Mouse (Mus musculus) embryonic fibroblast, embryonic 13.5 days (primary cell): ENCODE results near the gene Plac1. TPM values are rescaled to one million over a fixed set of nuclear protein-coding genes. Genes with fewer than 3 reads are reported as not detected.
"Not testable (repeated sequence)": the region's sequence is repeated elsewhere in the genome, so short reads cannot be mapped to it uniquely, and the experiment has no call there.

ENCODE experiments used
- H3K27ac ChIP-seq: 2 replicates; pipeline ENCODE4 v1.5.1; 2012; ENCODE audit warnings: low read length, control low read depth, inconsistent platforms; ENCODE audit not compliant: insufficient read depth
- H3K4me1 ChIP-seq: 2 replicates; pipeline ENCODE4 v1.6.1; 2011; ENCODE audit warnings: low read length; ENCODE audit not compliant: control insufficient read depth, insufficient read depth
- H3K4me3 ChIP-seq: 2 replicates; pipeline ENCODE4 v1.5.1; 2011; ENCODE audit warnings: mild to moderate bottlenecking, control low read depth, low read length; ENCODE audit not compliant: insufficient read depth
- CTCF ChIP-seq: IDR thresholded peaks from 2 replicates; pipeline ENCODE4 v1.5.1; 2011; ENCODE audit warnings: mild to moderate bottlenecking, control low read depth, low read length, moderate library complexity, borderline replicate concordance; ENCODE audit not compliant: insufficient read depth
- POLR2A ChIP-seq: IDR thresholded peaks from 2 replicates; pipeline ENCODE4 v1.6.1; 2011; ENCODE audit warnings: low read depth, mild to moderate bottlenecking, control low read depth, low read length, moderate library complexity
- polyA plus RNA-seq: library from polyadenylated mRNA; stranded (reverse); fragments of >200 nt; gene quantifications from 2 replicates; pipeline ENCODE4 v1.2.4, GENCODE M21; 2011; ENCODE audit warnings: low read depth; ENCODE audit not compliant: missing spikeins, insufficient read length

The Plac1 gene
- polyA plus RNA-seq, 1 experiment, result 0.44 TPM

DNA sequence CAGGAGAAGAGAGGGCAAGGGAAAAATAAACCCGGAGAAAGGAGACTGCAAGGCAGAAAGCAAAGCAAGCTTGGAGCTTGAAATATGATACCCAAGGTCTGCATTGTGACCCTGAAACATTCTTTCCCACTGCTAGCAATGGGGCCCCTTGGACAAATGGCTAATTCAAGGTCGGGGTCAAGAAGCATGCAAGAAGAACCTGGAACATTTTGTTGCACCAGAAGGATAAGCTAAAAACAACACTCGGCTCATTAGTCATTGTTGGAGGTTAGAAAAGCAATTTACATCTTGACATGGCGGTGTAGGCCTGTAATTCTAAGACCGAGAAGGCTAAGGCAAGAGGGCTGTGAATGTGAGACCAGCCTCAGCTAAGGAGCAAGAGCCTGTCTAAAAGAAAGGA, 200.3 kb downstream of the Plac1 start:
- TF ChIP-seq POLR2A, result no peak
- no peak for TF ChIP-seq CTCF
- Histone ChIP-seq H3K4me3 (no peak overlapping the region), H3K4me1 (no peaks in the 10 kb centered on the region), H3K27ac (no peak overlapping the region)

DNA sequence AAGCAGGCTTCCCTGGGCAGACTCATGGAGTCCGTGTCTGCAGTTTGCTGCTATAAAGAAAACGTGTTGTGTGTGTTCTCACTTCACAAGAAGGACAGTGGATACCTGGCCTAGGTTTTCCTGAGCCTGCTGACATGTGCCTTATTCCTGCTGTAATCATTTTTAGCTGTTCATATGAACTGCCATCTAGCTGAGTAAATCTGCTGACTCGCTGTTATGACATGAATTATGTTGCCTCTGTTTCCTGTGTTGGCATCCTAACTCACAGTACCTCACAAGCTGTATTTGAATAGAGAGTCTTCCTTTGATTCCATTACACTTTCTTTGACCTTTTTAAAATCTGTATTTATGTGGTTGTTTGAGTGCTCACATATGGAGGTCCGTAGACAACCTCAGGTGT, 201.7 kb downstream of the Plac1 start:
- no peak overlapping the region for H3K27ac ChIP-seq
- no peak overlapping the region for H3K4me3 ChIP-seq
- H3K4me1 ChIP-seq, result no peaks in the 10 kb centered on the region
- TF ChIP-seq POLR2A (no peak), CTCF (no peak)

GRCm38 (mm10) chrX:53029559-53029958, 210.4 kb downstream of the Plac1 start:
- Histone ChIP-seq H3K27ac (no peak overlapping the region), H3K4me1 (no peaks in the 10 kb centered on the region), H3K4me3 (no peak overlapping the region)
- TF ChIP-seq POLR2A (no peak), CTCF (no peak)

DNA sequence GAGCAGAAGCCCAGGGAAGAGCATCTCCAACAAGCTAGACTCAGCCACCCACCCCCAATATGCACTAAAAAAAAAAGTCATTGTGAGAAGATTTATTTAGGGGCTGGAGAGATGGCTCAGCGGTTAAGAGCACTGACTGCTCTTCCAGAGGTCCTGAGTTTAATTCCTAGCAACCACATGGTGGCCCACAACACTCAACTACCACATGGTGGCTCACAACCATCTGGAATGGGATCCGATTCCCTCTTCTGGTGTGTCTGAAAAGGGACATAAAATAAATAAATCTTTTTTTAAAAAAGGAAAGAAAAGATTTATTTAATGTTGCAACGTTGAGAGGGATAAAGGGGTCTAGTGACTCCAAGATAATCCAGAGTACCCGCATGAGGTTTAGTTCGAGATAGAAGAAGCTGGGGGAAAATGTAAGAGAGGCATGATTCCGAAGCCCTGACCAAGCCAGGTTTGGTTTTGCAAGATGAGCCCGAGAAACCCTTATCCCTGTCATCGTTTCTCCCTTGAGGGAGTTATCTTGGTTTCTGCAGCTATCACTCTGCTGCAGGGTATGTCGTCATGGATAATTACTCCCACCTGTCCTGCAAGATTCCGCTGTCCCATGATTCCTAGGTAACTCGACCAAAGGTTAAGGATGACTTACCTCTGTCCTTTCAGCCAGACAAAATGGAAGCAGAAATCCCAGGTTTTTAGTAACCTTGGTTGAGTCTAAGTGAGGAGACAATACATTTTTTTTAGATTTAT, 214.3 kb downstream of the Plac1 start:
- H3K4me3 ChIP-seq, result no peak overlapping the region
- TF ChIP-seq POLR2A, result no peak
- TF ChIP-seq CTCF, result no peak
- no peak overlapping the region for H3K27ac ChIP-seq
- no peaks in the 10 kb centered on the region for H3K4me1 ChIP-seq

DNA sequence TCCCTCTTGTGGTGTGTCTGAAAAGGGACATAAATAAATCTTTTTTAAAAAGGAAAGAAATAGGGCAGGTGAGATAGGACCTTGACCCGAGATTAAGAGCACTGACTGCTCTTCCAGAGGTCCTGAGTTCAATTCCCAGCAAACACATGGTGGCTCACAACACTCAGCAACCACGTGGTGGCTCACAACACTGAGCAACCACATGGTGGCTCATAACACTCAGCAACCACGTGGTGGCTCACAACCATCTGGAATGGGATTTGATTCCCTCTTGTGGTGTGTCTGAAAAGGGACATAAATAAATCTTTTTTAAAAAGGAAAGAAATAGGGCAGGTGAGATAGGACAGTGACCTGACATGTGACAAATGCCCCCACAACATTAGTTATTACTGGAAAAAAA, 215.6 kb downstream of the Plac1 start:
- TF ChIP-seq CTCF, result peak; percentile 55; the same call in 1 of the 2 replicates
- not testable (repeated sequence) for H3K4me3 ChIP-seq, H3K4me1 ChIP-seq, H3K27ac ChIP-seq

DNA sequence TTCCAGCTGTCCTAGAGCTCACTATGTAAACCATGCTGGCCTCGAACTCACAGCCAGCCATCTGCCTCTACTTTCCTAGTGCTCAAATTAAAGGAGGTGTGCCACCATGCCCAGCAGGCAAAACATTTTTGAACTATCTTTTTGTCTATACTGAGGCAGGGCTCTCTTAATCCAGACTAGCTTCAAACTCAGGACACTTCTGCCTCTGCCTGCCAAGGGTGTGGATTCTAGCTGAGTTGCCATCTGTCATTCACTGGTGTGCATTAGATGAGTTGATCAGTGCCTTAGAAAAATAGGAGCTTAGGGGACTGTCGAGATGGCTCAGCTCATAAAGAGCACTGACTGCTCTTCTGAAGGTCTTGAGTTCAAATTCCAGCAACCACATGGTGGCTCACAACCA, 216.9 kb downstream of the Plac1 start:
- no peak for TF ChIP-seq POLR2A
- no peak for TF ChIP-seq CTCF
- Histone ChIP-seq H3K27ac (no peak overlapping the region), H3K4me1 (no peaks in the 10 kb centered on the region), H3K4me3 (no peak overlapping the region)

Other genes with a start within 250 kb of the Plac1 start
- 5.9 and 6.4 TPM in 2 replicates for gene Fam122b, start 29.7 kb upstream of the Plac1 start, polyA plus RNA-seq
- gene Fam122c, start 33.3 kb upstream of the Plac1 start, polyA plus RNA-seq, result not detected in 2 replicates
- 21.4 and 29.6 TPM in 2 replicates for gene Mospd1, start 130.4 kb upstream of the Plac1 start, polyA plus RNA-seq
- not detected in 2 replicates for gene Etd, start 194.8 kb upstream of the Plac1 start, polyA plus RNA-seq